Mouse (Mus musculus) ES-E14 (cell line): Measurements from ENCODE around the gene Trp53tg5. TPM values are rescaled to one million over a fixed set of nuclear protein-coding genes. Genes with fewer than 3 reads are reported as not detected.

ENCODE experiments used
- DNase-seq: peaks from one replicate; pipeline ENCODE4 v3.0.0-alpha.2; 2013; ENCODE audit warnings: low read depth, low spot score
- H3K27ac ChIP-seq: 2 replicates; pipeline ENCODE4 v1.5.1; 2012; ENCODE audit warnings: low read depth, mild to moderate bottlenecking, low read length, moderate library complexity, mixed read lengths; ENCODE audit not compliant: poor library complexity, insufficient read depth, severe bottlenecking
- H3K36me3 ChIP-seq: 2 replicates; pipeline ENCODE4 v1.6.1; 2012; ENCODE audit warnings: mild to moderate bottlenecking, low read length, moderate library complexity, mixed read lengths; ENCODE audit not compliant: control insufficient read depth, poor library complexity, insufficient read depth, severe bottlenecking
- H3K4me1 ChIP-seq, 2 experiments: fragments of 150-350 bp in 1 of 2; sonication (generic) in 1 of 2; 2 replicates each; pipeline ENCODE4 v1.6.1; 2012; ENCODE audit warnings: low read length in 2 of 2, mild to moderate bottlenecking in 1 of 2, mixed read lengths in 1 of 2; ENCODE audit not compliant: control insufficient read depth in 2 of 2, insufficient read depth in 2 of 2, poor library complexity in 1 of 2
- H3K4me3 ChIP-seq, 2 experiments: fragments of 150-350 bp in 1 of 2; sonication (generic) in 1 of 2; 2 replicates each; pipeline ENCODE4 v1.5.1; 2012; ENCODE audit warnings: low read length in 2 of 2, low read depth in 1 of 2, mild to moderate bottlenecking in 1 of 2, mixed read lengths in 1 of 2; ENCODE audit not compliant: insufficient read depth in 1 of 2, poor library complexity in 1 of 2, severe bottlenecking in 1 of 2
- H3K9ac ChIP-seq: 2 replicates; pipeline ENCODE4 v1.6.1; 2012; ENCODE audit warnings: low read depth, mild to moderate bottlenecking, low read length, mixed read lengths; ENCODE audit not compliant: poor library complexity, insufficient read depth, severe bottlenecking
- H3K9me3 ChIP-seq: fragments of 150-350 bp; sonication (generic); 2 replicates; pipeline ENCODE4 v1.6.1; 2012; ENCODE audit warnings: low read depth, mild to moderate bottlenecking, low read length; ENCODE audit not compliant: control insufficient read depth, insufficient read depth
- CHD2 ChIP-seq: IDR thresholded peaks from 2 replicates; pipeline ENCODE4 v1.6.1; 2014; ENCODE audit warnings: mild to moderate bottlenecking, low read depth, low read length, inconsistent platforms
- HCFC1 ChIP-seq: IDR thresholded peaks from 2 replicates; pipeline ENCODE4 v1.6.1; 2012; ENCODE audit warnings: low read length, inconsistent platforms, borderline replicate concordance; ENCODE audit not compliant: insufficient read depth
- MAFK ChIP-seq: IDR thresholded peaks from 2 replicates; pipeline ENCODE4 v1.6.1; 2014; ENCODE audit warnings: mild to moderate bottlenecking, low read depth, low read length, inconsistent platforms; ENCODE audit not compliant: insufficient read depth
- ZC3H11A ChIP-seq: IDR thresholded peaks from 2 replicates; pipeline ENCODE4 v1.6.1; 2012; ENCODE audit warnings: low read depth, mild to moderate bottlenecking, inconsistent platforms, low read length, borderline replicate concordance
- ZNF384 ChIP-seq: IDR thresholded peaks from 2 replicates; pipeline ENCODE4 v1.6.1; 2012; ENCODE audit warnings: low read depth, low read length, inconsistent platforms
- in situ Hi-C, 2 experiments: fragments of 600-800 bp; cut with MboI; formaldehyde crosslinking; loops; one replicate each; pipeline ENCODE4 v1.15.1; 2025; ENCODE audit warnings: low sequenced_read_pairs in 2 of 2, inconsistent platforms in 1 of 2; ENCODE audit not compliant: unreplicated experiment in 2 of 2
- total RNA-seq: library from RNA; depleted of rRNA; stranded (reverse); fragments of 300-350 nt; gene quantifications from 2 replicates; pipeline ENCODE4 v1.2.3, GENCODE M21; 2012

Gene Trp53tg5
- total RNA-seq, 1 experiment: 0.22 TPM

DNA sequence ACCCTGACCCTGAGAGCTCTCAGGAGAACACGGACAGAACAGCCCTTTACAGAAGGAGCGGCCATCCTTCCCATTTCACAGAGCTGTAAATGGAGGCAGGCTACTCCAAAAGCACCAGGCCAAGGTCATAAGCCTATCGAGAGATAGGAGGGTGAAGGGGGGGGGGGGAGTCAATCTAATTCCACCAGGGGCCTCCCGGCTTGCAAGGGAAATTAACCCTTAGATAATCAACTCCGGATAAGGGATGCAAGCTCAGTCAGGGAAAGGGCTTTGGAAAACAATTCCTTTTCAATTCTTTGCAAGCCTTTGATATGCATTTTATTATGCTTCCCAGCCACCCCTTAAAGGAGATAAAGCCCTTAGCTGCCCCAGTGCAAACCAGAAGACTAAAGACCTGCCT lies 45.1 kb downstream of the Trp53tg5 start:
- H3K4me1 ChIP-seq: peaks cover 7 to 41% of the 10 kb centered on the region in 2 experiments; a peak in 3 of 4 replicates
- H3K36me3 ChIP-seq: peaks cover 36% of the 10 kb centered on the region

DNA sequence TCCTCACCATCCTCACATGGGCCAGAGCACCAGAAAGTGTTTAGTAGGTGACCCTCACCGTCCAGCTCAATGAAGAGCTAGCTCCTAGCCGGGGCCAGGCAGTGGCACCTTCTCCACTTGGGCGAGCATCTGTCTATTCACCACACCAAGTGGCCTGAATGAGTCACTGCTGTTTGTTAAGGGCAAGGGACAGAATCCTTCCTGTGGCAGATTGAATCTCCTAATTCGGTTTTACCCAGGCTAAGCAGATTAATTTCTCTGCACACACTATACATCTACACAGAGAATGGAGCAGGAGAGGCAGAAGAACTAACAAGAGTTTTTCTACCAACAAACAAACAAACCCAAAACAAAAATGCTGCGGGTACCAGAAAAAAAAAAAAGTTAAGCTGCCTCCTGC lies 46.6 kb downstream of the Trp53tg5 start:
- Histone ChIP-seq H3K4me1 (peaks cover 5 to 29% of the 10 kb centered on the region in 2 experiments; a peak in 3 of 4 replicates), H3K9me3 (no peaks in the 10 kb centered on the region), H3K4me3 (no peak overlapping the region), H3K27ac (no peak overlapping the region), H3K36me3 (peaks cover 38% of the 10 kb centered on the region), H3K9ac (no peak overlapping the region)
- TF ChIP-seq CHD2 (no peak), MAFK (no peak), ZNF384 (no peak), HCFC1 (no peak), ZC3H11A (no peak)
- in situ Hi-C loops: no loop called here
- no peak for DNase-seq

More for the DNA sequence above, 45.1 kb downstream of the Trp53tg5 start:
- Histone ChIP-seq H3K27ac (no peak overlapping the region), H3K4me3 (no peak overlapping the region), H3K9me3 (no peaks in the 10 kb centered on the region), H3K9ac (no peak overlapping the region)
- in situ Hi-C loops: no loop called here
- no peak for DNase-seq
- no peak for TF ChIP-seq MAFK
- TF ChIP-seq CHD2: no peak
- TF ChIP-seq ZNF384: no peak
- TF ChIP-seq HCFC1: no peak
- no peak for TF ChIP-seq ZC3H11A

DNA sequence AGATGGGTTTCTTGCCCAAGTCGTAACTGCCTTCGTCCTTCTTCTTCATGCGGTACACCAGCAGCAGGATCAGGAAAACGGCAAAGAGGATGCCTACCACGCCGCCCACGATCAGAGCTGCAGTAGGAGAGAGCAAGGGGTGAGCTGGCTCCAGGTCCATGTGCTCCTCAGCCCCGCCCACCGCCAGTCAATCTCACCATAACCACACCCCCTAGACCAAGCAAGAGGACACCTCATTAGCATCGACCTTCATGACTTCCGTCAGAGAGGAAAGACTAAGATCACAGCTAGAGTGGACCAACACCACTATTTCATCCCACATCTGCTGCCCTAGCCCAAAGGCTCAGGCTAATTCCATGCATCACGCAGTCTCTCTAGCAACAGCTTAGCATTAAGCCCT lies 47.4 kb downstream of the Trp53tg5 start:
- Histone ChIP-seq H3K9ac (peak overlapping the region; percentile 23; the same call in 1 of the 2 replicates), H3K4me1 (peaks cover 5 to 24% of the 10 kb centered on the region in 2 experiments; a peak in 3 of 4 replicates), H3K9me3 (no peaks in the 10 kb centered on the region), H3K27ac (no peak overlapping the region), H3K4me3 (peak overlapping the region; percentile 19 to 24; a peak in 2 of 4 replicates), H3K36me3 (peaks cover 38% of the 10 kb centered on the region)
- in situ Hi-C loops: no loop called here
- TF ChIP-seq MAFK: no peak
- TF ChIP-seq ZC3H11A: no peak
- TF ChIP-seq CHD2: no peak
- TF ChIP-seq HCFC1: no peak
- no peak for TF ChIP-seq ZNF384
- DNase-seq: no peak

DNA sequence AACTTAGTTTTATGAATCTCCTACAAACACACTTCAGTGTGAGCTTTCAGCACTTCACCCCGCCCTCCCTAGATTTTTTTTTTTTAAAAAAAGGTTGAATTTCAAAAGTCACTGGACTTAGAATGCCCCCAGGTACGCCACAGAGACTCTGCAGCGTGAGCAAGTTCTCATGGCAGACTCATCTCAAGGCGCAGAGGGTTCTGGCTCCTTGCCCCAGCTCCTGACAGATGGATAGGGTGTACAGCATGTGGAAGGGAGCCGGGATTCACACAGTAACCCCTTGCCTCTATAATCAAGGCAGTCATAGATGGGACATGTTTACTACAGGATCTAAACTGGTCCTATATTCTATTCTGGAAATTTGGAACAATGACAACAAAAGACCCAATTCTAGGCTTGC lies 48.1 kb downstream of the Trp53tg5 start:
- peaks cover 38% of the 10 kb centered on the region for H3K36me3 ChIP-seq
- H3K4me3 ChIP-seq: no peak overlapping the region; a peak in 1 of 4 replicates
- peaks cover 4 to 19% of the 10 kb centered on the region in 2 experiments; a peak in 3 of 4 replicates for H3K4me1 ChIP-seq
- no peaks in the 10 kb centered on the region for H3K9me3 ChIP-seq
- no peak for TF ChIP-seq MAFK
- TF ChIP-seq CHD2: no peak
- no peak for TF ChIP-seq HCFC1
- TF ChIP-seq ZNF384: no peak
- TF ChIP-seq ZC3H11A: no peak
- no peak overlapping the region for H3K9ac ChIP-seq
- no peak for DNase-seq
- H3K27ac ChIP-seq: no peak overlapping the region
- in situ Hi-C loops: no loop called here

DNA sequence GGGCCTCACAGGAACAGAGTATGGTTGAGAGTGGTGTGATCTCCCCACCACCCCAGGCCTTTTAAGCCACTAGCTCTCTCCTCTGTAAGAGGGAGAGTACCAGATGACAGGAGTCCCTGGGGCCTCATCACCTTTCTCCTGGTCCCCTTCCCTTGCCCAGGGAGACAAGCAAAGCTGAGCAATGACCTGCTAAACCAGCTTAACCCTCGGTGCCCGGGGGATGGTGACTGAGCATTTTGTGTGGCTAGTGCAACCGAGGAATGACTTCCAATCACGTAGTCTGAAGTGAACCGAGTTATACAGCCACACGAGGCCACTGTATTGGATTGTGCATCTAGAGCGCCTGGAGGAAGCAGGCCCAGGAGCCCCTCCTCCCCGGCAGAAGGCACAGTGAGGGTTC lies 49.1 kb downstream of the Trp53tg5 start:
- no peak overlapping the region for H3K9ac ChIP-seq
- no peak for DNase-seq
- peaks cover 33% of the 10 kb centered on the region for H3K36me3 ChIP-seq
- peaks cover 2 to 15% of the 10 kb centered on the region in 2 experiments; a peak in 3 of 4 replicates for H3K4me1 ChIP-seq
- no peaks in the 10 kb centered on the region for H3K9me3 ChIP-seq
- in situ Hi-C loops: no loop called here
- no peak overlapping the region for H3K27ac ChIP-seq
- TF ChIP-seq MAFK (no peak), ZC3H11A (no peak), ZNF384 (no peak), HCFC1 (no peak), CHD2 (no peak)
- H3K4me3 ChIP-seq: no peak overlapping the region
